Mouse (Mus musculus) heart, embryonic 12.5 days (tissue): ENCODE data around the gene Vasp. TPM values are rescaled to one million over a fixed set of nuclear protein-coding genes. Genes with fewer than 3 reads are reported as not detected.

ENCODE experiments used
- polyA plus RNA-seq: library from polyadenylated mRNA; unstranded; fragments of >200 nt; fragmentation: Nextera tagmentation; extraction: Ambion mirVana; gene quantifications from 2 replicates; pipeline ENCODE4 v1.2.1, GENCODE M21; 2016

Vasp gene
- polyA plus RNA-seq, 1 experiment from 2014 or later = 93.7 TPM

Other genes with a start within 250 kb of the Vasp start
- 0.37 TPM in 1 of 2 replicates, not detected in the other for gene Foxa3, start 248.3 kb downstream of the Vasp start, polyA plus RNA-seq
- 33.2 TPM in 2 replicates for gene Sympk, start 247.4 kb downstream of the Vasp start, polyA plus RNA-seq
- not detected in 2 replicates for gene Rsph6a, start 217.1 kb downstream of the Vasp start, polyA plus RNA-seq
- gene Dmwd, start 195.6 kb downstream of the Vasp start, polyA plus RNA-seq = 15.4 and 15.5 TPM in 2 replicates
- gene Dmpk, start 188.0 kb downstream of the Vasp start, polyA plus RNA-seq = 16.4 and 17.2 TPM in 2 replicates
- gene Six5, start 177.2 kb downstream of the Vasp start, polyA plus RNA-seq = 7.1 and 7.2 TPM in 2 replicates
- 2.2 TPM in 2 replicates for gene Gm4969, start 153.4 kb downstream of the Vasp start, polyA plus RNA-seq
- 10.2 and 11.2 TPM in 2 replicates for gene Fbxo46, start 152.0 kb downstream of the Vasp start, polyA plus RNA-seq
- gene Qpctl, start 122.5 kb downstream of the Vasp start, polyA plus RNA-seq = 10.0 TPM in 2 replicates
- 101 TPM in 2 replicates for gene Snrpd2, start 122.1 kb downstream of the Vasp start, polyA plus RNA-seq
- gene Gipr, start 105.7 kb downstream of the Vasp start, polyA plus RNA-seq = 8.0 and 9.7 TPM in 2 replicates
- gene Eml2, start 95.4 kb downstream of the Vasp start, polyA plus RNA-seq = 17.7 and 18.2 TPM in 2 replicates
- gene Gpr4, start 59.3 kb downstream of the Vasp start, polyA plus RNA-seq = 0.97 and 1.1 TPM in 2 replicates
- gene Opa3, start 43.5 kb downstream of the Vasp start, polyA plus RNA-seq = 37.0 and 38.4 TPM in 2 replicates
- not detected in 2 replicates for gene Ppm1n, start 8.2 kb upstream of the Vasp start, polyA plus RNA-seq
- 23.6 and 26.7 TPM in 2 replicates for gene Rtn2, start 10.8 kb upstream of the Vasp start, polyA plus RNA-seq
- 0.37 and 0.55 TPM in 2 replicates for gene Fosb, start 38.2 kb upstream of the Vasp start, polyA plus RNA-seq
- 59.2 and 66.0 TPM in 2 replicates for gene Ercc1, start 73.0 kb upstream of the Vasp start, polyA plus RNA-seq
- gene Cd3eap, start 87.7 kb upstream of the Vasp start, polyA plus RNA-seq = 17.6 and 18.4 TPM in 2 replicates
- 17.5 and 19.4 TPM in 2 replicates for gene Ppp1r13l, start 87.9 kb upstream of the Vasp start, polyA plus RNA-seq
- gene Ercc2, start 110.2 kb upstream of the Vasp start, polyA plus RNA-seq = 15.9 and 17.5 TPM in 2 replicates
- 4.2 and 4.6 TPM in 2 replicates for gene Klc3, start 132.3 kb upstream of the Vasp start, polyA plus RNA-seq
- 60.6 and 62.3 TPM in 2 replicates for gene Ckm, start 133.0 kb upstream of the Vasp start, polyA plus RNA-seq
- 11.4 and 11.7 TPM in 2 replicates for gene Mark4, start 187.0 kb upstream of the Vasp start, polyA plus RNA-seq
- gene Exoc3l2, start 191.5 kb upstream of the Vasp start, polyA plus RNA-seq = 2.9 and 3.1 TPM in 2 replicates
- gene Bloc1s3, start 236.6 kb upstream of the Vasp start, polyA plus RNA-seq = 2.4 TPM in 2 replicates
- 66.4 and 74.0 TPM in 2 replicates for gene Trappc6a, start 236.6 kb upstream of the Vasp start, polyA plus RNA-seq
- gene Nkpd1, start 246.0 kb upstream of the Vasp start, polyA plus RNA-seq = 0.08 TPM in 1 of 2 replicates, not detected in the other